Mouse (Mus musculus): ENCODE measurements around the gene Slc6a16.

- TF ChIP-seq CTCF (IDR thresholded peaks at IDR 0.05; ENCODE audit: low read depth, low read length) (no peak), GATA1 (IDR thresholded peaks at IDR 0.05; ENCODE audit: borderline replicate concordance, low read length) (no peak), POLR2AphosphoS5 (IDR thresholded peaks at IDR 0.05; ENCODE audit: insufficient replicate concordance, low read depth, low read length) (no peak)
Observed at GRCm38 (mm10) chr7:45313495-45313894, 72.6 kb downstream of the Slc6a16 start.

All from G1E (cell line).